Mouse (Mus musculus) embryonic fibroblast, embryonic 13.5 days (primary cell): Measurements from ENCODE around the gene Aqp9. TPM values are rescaled to one million over a fixed set of nuclear protein-coding genes. Genes with fewer than 3 reads are reported as not detected.
A peak's percentile ranks its signal among the peaks of the same experiment; 100 is the strongest.

Experiments used
- H3K27ac ChIP-seq: 2 replicates; pipeline ENCODE4 v1.5.1; 2012; ENCODE audit warnings: low read length, control low read depth, inconsistent platforms; ENCODE audit not compliant: insufficient read depth
- H3K4me1 ChIP-seq: 2 replicates; pipeline ENCODE4 v1.6.1; 2011; ENCODE audit warnings: low read length; ENCODE audit not compliant: control insufficient read depth, insufficient read depth
- H3K4me3 ChIP-seq: 2 replicates; pipeline ENCODE4 v1.5.1; 2011; ENCODE audit warnings: mild to moderate bottlenecking, control low read depth, low read length; ENCODE audit not compliant: insufficient read depth
- CTCF ChIP-seq: IDR thresholded peaks from 2 replicates; pipeline ENCODE4 v1.5.1; 2011; ENCODE audit warnings: mild to moderate bottlenecking, control low read depth, low read length, moderate library complexity, borderline replicate concordance; ENCODE audit not compliant: insufficient read depth
- POLR2A ChIP-seq: IDR thresholded peaks from 2 replicates; pipeline ENCODE4 v1.6.1; 2011; ENCODE audit warnings: low read depth, mild to moderate bottlenecking, control low read depth, low read length, moderate library complexity
- polyA plus RNA-seq: library from polyadenylated mRNA; stranded (reverse); fragments of >200 nt; gene quantifications from 2 replicates; pipeline ENCODE4 v1.2.4, GENCODE M21; 2011; ENCODE audit warnings: low read depth; ENCODE audit not compliant: missing spikeins, insufficient read length

Gene Aqp9
- not detected in 2 replicates for polyA plus RNA-seq

GRCm38 (mm10) chr9:71168511-71168910, at the start of gene Aqp9:
Gene Aqp9, minus strand, starts transcription at chr9:71168682.
- no peak within 1 kb of the TSS for H3K4me3 ChIP-seq
- no peak within 1 kb of the TSS for H3K27ac ChIP-seq

DNA sequence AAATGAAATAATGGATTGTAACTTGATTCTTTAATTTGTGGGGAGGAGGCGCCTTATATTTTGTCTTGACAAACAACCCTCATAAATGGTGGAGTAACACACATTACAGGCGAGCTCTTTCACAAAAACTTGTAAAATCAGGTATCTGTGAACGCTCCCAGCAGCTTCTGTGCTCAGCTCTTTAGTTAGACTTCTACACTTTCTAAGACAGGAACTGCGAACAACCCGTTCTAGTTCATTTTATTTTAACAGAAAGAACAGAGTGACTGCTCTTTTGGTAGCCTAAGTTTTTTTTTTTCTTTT, 49.3 kb upstream of the Aqp9 start:
- no peak for TF ChIP-seq CTCF
- TF ChIP-seq POLR2A: no peak
- H3K27ac ChIP-seq: no peak overlapping the region
- H3K4me3 ChIP-seq: no peak overlapping the region
- H3K4me1 ChIP-seq: no peaks in the 10 kb centered on the region

More at GRCm38 (mm10) chr9:71168511-71168910, at the start of gene Aqp9:
- no peaks in the 10 kb centered on the region for H3K4me1 ChIP-seq
- no peak for TF ChIP-seq CTCF
- TF ChIP-seq POLR2A: no peak

- TF ChIP-seq CTCF (no peak), POLR2A (no peak)
- H3K4me3 ChIP-seq: no peak overlapping the region
- no peaks in the 10 kb centered on the region for H3K4me1 ChIP-seq
- H3K27ac ChIP-seq: no peak overlapping the region
Observed at GRCm38 (mm10) chr9:71216996-71217792, 48.7 kb upstream of the Aqp9 start.

DNA sequence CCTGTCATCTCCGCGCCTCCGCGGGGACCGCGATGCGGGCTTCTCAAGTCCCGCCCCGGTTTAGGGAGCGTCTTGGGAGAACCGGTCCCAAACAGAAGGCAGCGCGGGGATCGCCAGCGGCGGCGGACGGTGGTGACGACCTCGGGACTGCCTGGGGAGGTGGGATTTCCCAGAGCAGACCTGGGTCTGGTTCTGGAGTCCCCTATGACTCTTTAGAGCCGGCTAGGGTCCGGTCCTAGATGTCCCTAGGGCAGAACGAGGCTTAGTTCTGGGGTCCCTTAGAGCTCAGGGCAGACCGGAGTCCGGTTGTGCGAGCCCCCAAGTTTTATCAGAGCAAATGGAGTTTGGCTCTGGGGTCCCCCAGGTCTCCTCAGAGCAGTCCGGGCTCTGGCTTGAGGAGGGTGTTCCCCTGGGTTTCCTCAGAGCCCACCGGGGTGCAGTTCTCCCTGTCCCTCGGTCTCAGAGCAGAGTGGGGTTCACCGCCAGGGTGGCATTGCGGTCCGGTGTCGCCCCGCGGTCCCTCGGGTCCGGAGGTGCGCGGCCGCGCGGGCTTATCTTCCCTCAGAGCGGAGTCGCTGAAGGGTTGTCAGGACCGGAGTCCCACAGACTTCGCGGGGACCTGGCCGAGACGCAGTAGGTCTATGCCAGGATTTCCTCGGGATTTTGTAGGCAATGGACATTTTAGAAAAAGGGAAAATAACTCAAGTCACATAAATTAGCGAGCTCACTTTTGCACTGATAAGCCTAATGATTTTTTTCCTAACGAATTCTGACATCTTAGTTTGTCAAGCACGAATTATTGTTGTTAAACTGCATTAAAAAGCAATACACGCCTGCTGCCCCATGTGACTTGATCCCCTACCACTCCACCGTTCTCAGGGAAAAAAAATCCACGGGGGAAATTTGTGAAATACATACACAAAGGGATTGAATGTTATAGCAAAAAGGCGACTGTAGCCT, 47.8 kb upstream of the Aqp9 start:
- no peak for TF ChIP-seq CTCF
- TF ChIP-seq POLR2A: no peak
- Histone ChIP-seq H3K4me3 (peak overlapping the region; percentile 10; the same call in 1 of the 2 replicates), H3K4me1 (no peaks in the 10 kb centered on the region), H3K27ac (no peak overlapping the region)

DNA sequence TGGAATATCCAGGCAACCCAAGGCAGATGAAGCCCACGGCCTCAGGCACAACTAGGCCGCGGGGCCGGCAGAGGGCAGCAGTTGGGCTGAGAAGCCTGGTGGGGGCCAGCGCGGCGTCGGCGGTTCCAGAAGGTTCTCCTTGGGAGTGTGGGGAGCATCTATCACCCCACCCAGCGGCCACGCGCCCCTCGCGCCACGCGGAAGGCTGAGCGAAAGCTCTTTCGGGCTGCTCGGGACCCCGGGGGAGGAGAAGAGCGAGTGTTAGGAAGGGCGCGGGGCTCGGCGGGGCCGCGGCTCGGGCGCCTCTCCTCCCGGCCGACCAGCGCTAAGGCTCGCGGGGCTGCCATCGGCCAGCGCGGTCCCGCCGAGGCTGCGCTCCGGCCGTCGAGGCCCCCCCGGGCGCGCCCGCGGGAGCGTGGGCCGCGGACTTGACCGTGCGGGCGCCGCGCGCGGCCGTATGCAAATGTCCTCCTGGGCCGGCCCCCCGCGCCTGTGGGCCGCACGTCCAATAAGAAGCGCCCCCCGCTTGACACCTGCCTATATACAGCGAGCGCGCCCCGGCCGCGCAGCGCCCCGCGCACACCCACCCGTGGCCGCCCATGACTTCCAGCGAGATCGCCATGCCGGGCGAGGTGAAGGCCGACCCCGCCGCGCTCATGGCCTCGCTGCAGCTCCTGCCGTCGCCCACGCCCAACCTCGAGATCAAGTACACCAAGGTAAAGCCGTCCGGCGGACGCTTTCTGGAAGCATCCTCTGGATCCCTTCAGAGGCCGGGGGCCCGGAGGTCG, 47.0 kb upstream of the Aqp9 start, which contains the start of gene Aldh1a2:
TSS of gene Aldh1a2 (plus strand) at position 542 of the 788 bp plus-strand sequence.
- H3K27ac ChIP-seq: no peak within 1 kb of the TSS
- peak within 1 kb of the TSS; percentile 10; the same call in 1 of the 2 replicates for H3K4me3 ChIP-seq
- H3K4me1 ChIP-seq: no peaks in the 10 kb centered on the region
- TF ChIP-seq CTCF (peak; percentile 44), POLR2A (no peak)

DNA sequence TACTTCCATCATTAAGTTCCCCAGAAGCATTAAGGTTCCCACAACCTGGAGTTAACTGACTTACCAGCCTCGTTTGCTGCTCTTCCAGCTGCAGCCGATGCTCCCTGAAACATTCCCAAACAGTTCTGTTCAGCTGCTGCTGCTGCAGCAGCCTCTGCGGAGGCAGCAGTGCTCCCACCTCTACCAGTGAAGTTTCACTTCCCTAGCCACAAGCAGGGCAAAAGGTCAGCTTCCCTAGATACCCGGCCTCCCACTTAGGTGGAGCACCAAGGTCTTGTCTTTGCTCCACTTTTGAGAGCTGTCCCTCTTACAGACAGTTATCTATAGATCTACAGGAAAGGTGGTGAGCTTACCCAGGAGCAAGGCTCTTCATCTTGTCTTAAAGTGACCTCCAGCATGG, 45.2 kb upstream of the Aqp9 start:
- no peak overlapping the region for H3K4me3 ChIP-seq
- H3K4me1 ChIP-seq: no peaks in the 10 kb centered on the region
- no peak overlapping the region for H3K27ac ChIP-seq
- TF ChIP-seq CTCF (no peak), POLR2A (no peak)

- no peaks in the 10 kb centered on the region for H3K4me1 ChIP-seq
- no peak overlapping the region for H3K27ac ChIP-seq
- TF ChIP-seq CTCF: peak; percentile 43; the same call in 1 of the 2 replicates
- no peak for TF ChIP-seq POLR2A
- H3K4me3 ChIP-seq: no peak overlapping the region
Observed at GRCm38 (mm10) chr9:71210870-71211269, 42.4 kb upstream of the Aqp9 start.

- no peaks in the 10 kb centered on the region for H3K4me1 ChIP-seq
- TF ChIP-seq CTCF (no peak), POLR2A (no peak)
- H3K27ac ChIP-seq: no peak overlapping the region
- H3K4me3 ChIP-seq: no peak overlapping the region
Observed at GRCm38 (mm10) chr9:71209299-71209698, 40.8 kb upstream of the Aqp9 start.

- TF ChIP-seq POLR2A: no peak
- no peak for TF ChIP-seq CTCF
- H3K4me1 ChIP-seq: no peaks in the 10 kb centered on the region
- no peak overlapping the region for H3K27ac ChIP-seq
- no peak overlapping the region for H3K4me3 ChIP-seq
Observed at GRCm38 (mm10) chr9:71202265-71202664, 33.8 kb upstream of the Aqp9 start.
